Mouse (Mus musculus) liver, embryonic 12.5 days (tissue): ENCODE results near the gene Gabrg2. TPM values are rescaled to one million over a fixed set of nuclear protein-coding genes. Genes with fewer than 3 reads are reported as not detected.

ENCODE experiments used
- polyA plus RNA-seq: library from polyadenylated mRNA; unstranded; fragments of >200 nt; fragmentation: Nextera tagmentation; extraction: Ambion mirVana; gene quantifications from 2 replicates; pipeline ENCODE4 v1.2.1, GENCODE M21; 2016

The Gabrg2 gene
- polyA plus RNA-seq, 1 experiment from 2014 or later = not detected

Other genes with a start within 250 kb of the Gabrg2 start
- 0.17 and 0.30 TPM in 2 replicates for gene Gabra1, start 182.1 kb upstream of the Gabrg2 start, polyA plus RNA-seq